Mouse (Mus musculus) brain, embryonic 14.5 days (tissue): ENCODE measurements at regions not wholly inside any gene's neighbourhood (a gene's known extent, or its start where the extent isn't known, plus 50 kb on each side); places are given as distances from the start of the nearest gene placed in this dataset.

Source experiments
- CTCF ChIP-seq: fragments of 200-500 bp; IDR thresholded peaks from 2 replicates; pipeline ENCODE4 v1.5.1; 2012; ENCODE audit warnings: inconsistent platforms, mild to moderate bottlenecking, moderate library complexity, borderline replicate concordance; ENCODE audit not compliant: insufficient read depth, insufficient read length; ENCODE audit errors: extremely low read depth
- POLR2A ChIP-seq: fragments of 200-500 bp; IDR thresholded peaks from 2 replicates; pipeline ENCODE4 v1.6.1; 2012; ENCODE audit warnings: mild to moderate bottlenecking, inconsistent platforms, borderline replicate concordance; ENCODE audit not compliant: poor library complexity, insufficient read depth, insufficient read length, severe bottlenecking; ENCODE audit errors: extremely low read depth

DNA sequence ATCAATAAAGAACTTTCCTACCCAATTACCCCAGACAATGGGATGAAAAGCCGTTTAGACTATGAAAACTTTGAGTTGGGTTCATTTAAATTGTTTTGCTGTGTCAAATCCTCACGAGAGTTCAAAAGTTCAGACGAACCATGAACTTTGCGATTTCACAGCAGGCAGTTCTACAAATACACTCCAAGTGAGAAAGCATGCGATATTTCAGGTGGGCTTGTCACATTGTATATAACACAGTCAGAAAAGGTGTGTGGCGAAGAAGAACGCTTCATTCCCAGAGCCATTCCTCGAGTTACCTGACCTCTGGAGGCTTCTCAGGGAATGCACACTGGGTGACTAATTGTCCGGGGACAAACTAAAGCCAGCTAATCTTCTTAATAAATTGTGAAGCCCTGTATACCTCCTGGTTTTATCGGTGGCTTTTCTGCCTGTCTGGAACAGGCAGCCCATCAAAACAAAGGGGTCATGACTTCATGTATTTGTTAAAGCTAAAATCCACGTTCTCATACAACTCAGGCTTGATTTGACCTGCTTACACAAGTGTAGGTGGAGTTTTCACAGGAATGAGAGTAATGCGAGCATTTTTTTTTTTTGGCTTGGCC, 92.1 kb downstream of the Cyp26a1 start:
- TF ChIP-seq POLR2A (no peak), CTCF (no peak)
